Mouse (Mus musculus) heart, postnatal 36 days (tissue): ENCODE results near the gene Itga11. TPM values are rescaled to one million over a fixed set of nuclear protein-coding genes. Genes with fewer than 3 reads are reported as not detected.

Experiments
- total RNA-seq, 2 experiments: library from RNA; stranded (reverse); gene quantifications; 2 replicates each; pipeline ENCODE4 v1.2.3; 2021

Gene Itga11
- total RNA-seq, 2 experiments from 2014 or later: 1.4 to 2.1 TPM

Other genes with a start within 250 kb of the Itga11 start
- gene Coro2b, start 140.8 kb upstream of the Itga11 start, total RNA-seq: 10 to 100 TPM in 1 of 2 experiments, 1 to 10 TPM in 1; 9.8 to 14.5 TPM
- 10 to 100 TPM; 16.2 to 16.9 TPM for gene Fem1b, start 134.1 kb downstream of the Itga11 start, total RNA-seq
- 10 to 100 TPM; 23.8 to 26.6 TPM for gene Cln6, start 161.0 kb downstream of the Itga11 start, total RNA-seq
- 1 to 10 TPM; 1.1 to 1.4 TPM for gene Calml4, start 180.3 kb downstream of the Itga11 start, total RNA-seq